Mouse (Mus musculus) limb, embryonic 12.5 days (tissue): ENCODE measurements around the gene Macrod2. TPM values are rescaled to one million over a fixed set of nuclear protein-coding genes. Genes with fewer than 3 reads are reported as not detected.

ENCODE experiments used
- ATAC-seq: fragments of 200-750 bp; cut with Nextera tagmentation; 2 replicates; pipeline ENCODE4 v1.8.0; 2017; ENCODE audit warnings: low read depth, moderate TSS enrichment; ENCODE audit not compliant: insufficient number of reproducible peaks, insufficient read depth, low FRiP score, low TSS enrichment
- H3K27ac ChIP-seq: fragments of 300-500 bp; sonication (generic); 2 replicates; pipeline ENCODE4 v1.5.1; 2016; ENCODE audit warnings: mild to moderate bottlenecking, moderate library complexity
- H3K27me3 ChIP-seq: fragments of 300-500 bp; sonication (generic); 2 replicates; pipeline ENCODE4 v1.6.1; 2016; ENCODE audit warnings: mild to moderate bottlenecking, moderate library complexity
- H3K36me3 ChIP-seq: fragments of 300-500 bp; sonication (generic); 2 replicates; pipeline ENCODE4 v1.6.1; 2016; ENCODE audit warnings: mild to moderate bottlenecking, moderate library complexity
- H3K4me1 ChIP-seq: fragments of 300-500 bp; sonication (generic); replicated peaks from 2 replicates; pipeline ENCODE4 v1.6.1; 2016
- H3K4me2 ChIP-seq: fragments of 300-500 bp; sonication (generic); 2 replicates; pipeline ENCODE4 v1.6.1; 2016; ENCODE audit warnings: mild to moderate bottlenecking, moderate library complexity
- H3K4me3 ChIP-seq: fragments of 300-500 bp; sonication (generic); replicated peaks from 2 replicates; pipeline ENCODE4 v1.5.1; 2016; ENCODE audit warnings: mild to moderate bottlenecking
- H3K9ac ChIP-seq: fragments of 300-500 bp; sonication (generic); replicated peaks from 2 replicates; pipeline ENCODE4 v1.6.1; 2016; ENCODE audit warnings: mild to moderate bottlenecking, moderate library complexity
- H3K9me3 ChIP-seq: fragments of 300-500 bp; sonication (generic); 2 replicates; pipeline ENCODE4 v1.6.1; 2016; ENCODE audit warnings: mild to moderate bottlenecking, moderate library complexity
- WGBS: fragments of 180-500 bp; shearing (Covaris S2); methylation state at CpG from one replicate; pipeline ENCODE4 v1.1.7; 2016; 5-methylcytosine and 5-hydroxymethylcytosine counted together
- polyA plus RNA-seq: library from polyadenylated mRNA; unstranded; fragments of >200 nt; fragmentation: Nextera tagmentation; extraction: Ambion mirVana; gene quantifications from 2 replicates; pipeline ENCODE4 v1.2.1, GENCODE M21; 2016

Gene Macrod2
- polyA plus RNA-seq, 1 experiment from 2014 or later: 37.2 TPM

- Histone ChIP-seq H3K36me3 (no peaks in the 10 kb centered on the region), H3K4me1 (no peaks in the 10 kb centered on the region), H3K9ac (no peak overlapping the region), H3K4me2 (no peak overlapping the region), H3K27ac (no peak overlapping the region), H3K27me3 (no peaks in the 10 kb centered on the region), H3K9me3 (no peaks in the 10 kb centered on the region), H3K4me3 (no peak overlapping the region)
- 79% methylated on average over 4 of the region's 4 CpGs for WGBS
- ATAC-seq: no peak
These were observed 1127.0 kb downstream of the Macrod2 start for GRCm38 (mm10) chr2:141522081-141522480.

GRCm38 (mm10) chr2:141545877-141546276 is 1150.8 kb downstream of the Macrod2 start:
- no peak overlapping the region for H3K4me2 ChIP-seq
- H3K9me3 ChIP-seq: no peaks in the 10 kb centered on the region
- no peak overlapping the region for H3K9ac ChIP-seq
- H3K4me3 ChIP-seq: no peak overlapping the region
- no peaks in the 10 kb centered on the region for H3K4me1 ChIP-seq
- no peak for ATAC-seq
- H3K27me3 ChIP-seq: no peaks in the 10 kb centered on the region
- H3K36me3 ChIP-seq: no peaks in the 10 kb centered on the region
- no peak overlapping the region for H3K27ac ChIP-seq

- Histone ChIP-seq H3K4me2 (no peak overlapping the region), H3K27me3 (no peaks in the 10 kb centered on the region), H3K36me3 (no peaks in the 10 kb centered on the region), H3K4me3 (no peak overlapping the region), H3K9me3 (no peaks in the 10 kb centered on the region), H3K9ac (no peak overlapping the region), H3K4me1 (peaks cover 16% of the 10 kb centered on the region), H3K27ac (no peak overlapping the region)
- ATAC-seq: no peak
- WGBS: 86% methylated on average over 1 of the region's 1 CpGs
These were observed 1156.6 kb downstream of the Macrod2 start for GRCm38 (mm10) chr2:141551701-141552100.

DNA sequence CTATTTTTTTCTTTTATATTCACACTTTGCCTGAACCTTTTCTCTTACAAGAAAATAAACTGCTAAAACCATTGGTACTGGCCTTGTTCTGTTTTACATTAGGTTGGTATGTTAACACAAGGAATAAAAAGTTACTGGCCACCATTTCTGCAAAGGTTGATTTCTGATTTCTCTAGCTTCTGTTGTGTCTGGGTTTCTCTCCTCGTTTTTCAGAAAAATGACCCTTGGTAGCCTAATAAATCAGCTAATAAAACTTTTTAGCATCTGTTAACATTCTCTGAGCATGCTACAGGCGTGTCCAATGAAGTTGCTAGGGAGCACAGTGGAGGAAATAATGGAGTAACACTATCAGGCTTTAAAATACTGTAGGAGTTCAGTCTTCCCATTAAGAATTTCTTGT is 1161.6 kb downstream of the Macrod2 start:
- peaks cover 24% of the 10 kb centered on the region for H3K4me1 ChIP-seq
- H3K36me3 ChIP-seq: no peaks in the 10 kb centered on the region
- H3K27me3 ChIP-seq: peaks cover 3% of the 10 kb centered on the region; the same call in 1 of the 2 replicates
- H3K9me3 ChIP-seq: no peaks in the 10 kb centered on the region
- ATAC-seq: peak; percentile 87; the same call in 1 of the 2 replicates
- H3K4me2 ChIP-seq: no peak overlapping the region
- 13% methylated on average over 2 of the region's 2 CpGs for WGBS
- no peak overlapping the region for H3K4me3 ChIP-seq
- H3K27ac ChIP-seq: no peak overlapping the region
- H3K9ac ChIP-seq: no peak overlapping the region

DNA sequence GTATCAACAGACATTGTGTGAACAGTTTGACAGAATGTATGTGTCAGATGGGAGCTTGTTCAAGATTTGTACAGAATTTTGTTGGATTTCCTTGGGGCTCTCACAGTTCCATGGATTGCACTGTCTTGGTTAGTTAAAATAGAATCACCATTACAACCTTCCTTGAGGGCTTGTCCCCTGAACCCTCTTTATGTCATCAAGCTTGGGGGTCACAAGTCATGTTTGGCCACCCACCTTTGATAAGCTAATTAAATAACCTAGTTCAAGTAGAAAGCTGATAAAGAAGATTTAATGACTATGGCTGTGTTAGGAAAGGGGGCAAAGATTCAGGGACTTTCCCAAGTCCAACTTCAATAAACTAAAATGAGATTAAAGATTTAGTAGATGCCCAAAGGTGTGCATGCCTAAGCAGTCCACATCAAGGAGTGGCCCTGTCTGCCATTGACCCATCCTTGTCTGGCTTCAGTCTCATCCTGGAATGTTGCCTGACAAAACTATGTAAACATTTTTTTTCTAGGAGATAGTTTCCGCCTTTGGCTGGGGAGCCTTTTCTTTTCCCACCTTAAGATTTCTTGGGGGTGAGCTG is 1163.2 kb downstream of the Macrod2 start:
- Histone ChIP-seq H3K9ac (no peak overlapping the region), H3K4me2 (no peak overlapping the region), H3K4me3 (no peak overlapping the region), H3K36me3 (no peaks in the 10 kb centered on the region), H3K27me3 (peaks cover 3% of the 10 kb centered on the region; the same call in 1 of the 2 replicates), H3K27ac (no peak overlapping the region), H3K9me3 (no peaks in the 10 kb centered on the region), H3K4me1 (peaks cover 24% of the 10 kb centered on the region)
- no peak for ATAC-seq
- 89% methylated on average over 1 of the region's 1 CpGs for WGBS

DNA sequence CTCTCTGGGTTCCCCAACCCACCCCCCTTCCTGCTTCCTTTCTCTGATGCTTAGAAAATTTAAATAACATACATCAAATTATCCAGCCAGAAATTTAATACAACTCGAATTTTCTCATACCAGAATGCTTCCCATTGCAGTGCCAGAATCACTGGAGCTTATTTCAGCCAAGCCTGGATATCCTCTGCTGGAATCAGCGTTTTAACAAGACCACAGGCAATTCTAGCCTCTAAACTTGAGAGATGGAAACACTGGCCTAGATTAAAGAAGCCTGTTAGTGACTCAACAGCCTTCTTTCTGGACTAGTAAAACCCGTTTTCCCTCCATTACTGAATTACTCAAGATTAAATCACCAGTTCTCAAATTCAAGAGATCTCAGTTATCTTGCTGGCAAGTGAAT is 1170.9 kb downstream of the Macrod2 start:
- Histone ChIP-seq H3K4me2 (no peak overlapping the region), H3K9ac (no peak overlapping the region), H3K9me3 (no peaks in the 10 kb centered on the region), H3K27me3 (peaks cover 3% of the 10 kb centered on the region; the same call in 1 of the 2 replicates), H3K4me1 (peaks cover 6% of the 10 kb centered on the region; the same call in 1 of the 2 replicates), H3K36me3 (no peaks in the 10 kb centered on the region), H3K27ac (no peak overlapping the region), H3K4me3 (no peak overlapping the region)
- 46% methylated on average over 3 of the region's 3 CpGs for WGBS
- ATAC-seq: no peak

- no peak overlapping the region for H3K9ac ChIP-seq
- no peaks in the 10 kb centered on the region for H3K27me3 ChIP-seq
- H3K4me1 ChIP-seq: no peaks in the 10 kb centered on the region
- ATAC-seq: no peak
- H3K27ac ChIP-seq: no peak overlapping the region
- H3K9me3 ChIP-seq: no peaks in the 10 kb centered on the region
- 6% methylated on average over 3 of the region's 3 CpGs for WGBS
- no peak overlapping the region for H3K4me3 ChIP-seq
- H3K36me3 ChIP-seq: no peaks in the 10 kb centered on the region
- no peak overlapping the region for H3K4me2 ChIP-seq
These were observed 1176.3 kb downstream of the Macrod2 start for GRCm38 (mm10) chr2:141571360-141571759.

GRCm38 (mm10) chr2:141578206-141578605 is 1183.1 kb downstream of the Macrod2 start:
- 0 out of 2 replicates have a peak, but pooled peaks cover 5% of the 10 kb centered on the region for H3K9me3 ChIP-seq
- ATAC-seq: no peak
- H3K27me3 ChIP-seq: no peaks in the 10 kb centered on the region
- no peak overlapping the region for H3K27ac ChIP-seq
- no peak overlapping the region for H3K9ac ChIP-seq
- peaks cover 9% of the 10 kb centered on the region for H3K4me1 ChIP-seq
- no peak overlapping the region for H3K4me3 ChIP-seq
- no peaks in the 10 kb centered on the region for H3K36me3 ChIP-seq
- no peak overlapping the region for H3K4me2 ChIP-seq

- Histone ChIP-seq H3K4me3 (no peak overlapping the region), H3K4me2 (no peak overlapping the region), H3K27me3 (no peaks in the 10 kb centered on the region), H3K4me1 (peaks cover 42% of the 10 kb centered on the region), H3K27ac (peak overlapping the region; percentile 79; the same call in 1 of the 2 replicates), H3K36me3 (no peaks in the 10 kb centered on the region), H3K9me3 (no peaks in the 10 kb centered on the region), H3K9ac (no peak overlapping the region)
- WGBS: 75% methylated on average over 3 of the region's 3 CpGs
- no peak for ATAC-seq
These were observed 1187.3 kb downstream of the Macrod2 start for GRCm38 (mm10) chr2:141582431-141582830.

- Histone ChIP-seq H3K27ac (peak overlapping the region; percentile 79), H3K4me1 (peaks cover 43% of the 10 kb centered on the region), H3K36me3 (no peaks in the 10 kb centered on the region), H3K9ac (no peak overlapping the region), H3K4me2 (no peak overlapping the region), H3K27me3 (no peaks in the 10 kb centered on the region), H3K4me3 (no peak overlapping the region), H3K9me3 (no peaks in the 10 kb centered on the region)
- ATAC-seq: peak; percentile 91
- 3% methylated on average over 4 of the region's 4 CpGs for WGBS
These were observed 1187.8 kb downstream of the Macrod2 start for GRCm38 (mm10) chr2:141582933-141583332.

DNA sequence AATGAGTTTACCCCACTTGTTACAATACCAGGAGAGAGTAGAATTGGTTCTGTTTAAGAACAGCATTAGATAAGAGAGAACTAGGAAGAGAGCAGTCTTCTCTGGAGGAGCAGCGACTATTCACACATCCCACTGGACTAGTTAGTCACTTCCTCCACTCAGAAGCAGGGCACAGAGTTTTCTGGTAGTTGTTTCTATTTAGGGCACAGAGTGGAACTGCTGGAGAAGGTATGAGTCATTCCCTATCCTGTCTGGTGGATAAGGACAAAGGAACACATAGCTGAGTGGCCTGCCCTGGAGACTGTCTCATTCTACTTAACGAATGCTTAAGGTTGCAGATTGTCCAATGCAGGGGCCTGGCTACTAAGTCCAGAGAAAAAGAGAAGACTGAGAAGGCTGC is 1192.2 kb downstream of the Macrod2 start:
- Histone ChIP-seq H3K27ac (no peak overlapping the region), H3K9me3 (no peaks in the 10 kb centered on the region), H3K4me1 (peaks cover 48% of the 10 kb centered on the region), H3K36me3 (no peaks in the 10 kb centered on the region), H3K27me3 (no peaks in the 10 kb centered on the region), H3K9ac (no peak overlapping the region), H3K4me3 (no peak overlapping the region), H3K4me2 (no peak overlapping the region)
- WGBS: 81% methylated on average over 2 of the region's 2 CpGs
- ATAC-seq: no peak

DNA sequence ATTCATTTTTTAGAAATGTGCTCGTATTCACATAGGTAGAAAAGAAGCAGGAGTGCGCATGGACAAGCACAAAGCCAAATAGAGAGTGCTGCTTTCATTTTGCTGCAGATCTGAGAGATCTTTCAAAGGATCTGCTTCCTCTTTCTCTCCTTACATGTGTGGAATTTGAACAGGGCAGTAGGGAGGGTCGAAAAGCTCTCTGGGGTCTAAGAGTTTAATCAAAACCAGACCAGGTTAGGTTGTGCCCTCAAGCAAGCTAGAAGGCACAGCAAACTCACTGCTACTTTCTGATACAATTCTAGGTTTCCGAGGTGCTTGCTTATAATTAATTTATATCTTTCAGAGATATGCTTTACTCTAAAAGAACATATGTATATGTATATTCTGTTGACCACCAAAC is 1196.2 kb downstream of the Macrod2 start:
- Histone ChIP-seq H3K27ac (peak overlapping the region; percentile 29; the same call in 1 of the 2 replicates), H3K4me3 (no peak overlapping the region), H3K36me3 (no peaks in the 10 kb centered on the region), H3K4me2 (no peak overlapping the region), H3K9me3 (no peaks in the 10 kb centered on the region), H3K4me1 (peaks cover 22% of the 10 kb centered on the region), H3K9ac (no peak overlapping the region), H3K27me3 (no peaks in the 10 kb centered on the region)
- 13% methylated on average over 4 of the region's 4 CpGs for WGBS
- ATAC-seq: peak; percentile 66; the same call in 1 of the 2 replicates
